Mouse (Mus musculus) thymus, postnatal 10 days (tissue): ENCODE results near the gene Cfb.
"Not testable (repeated sequence)": the region's sequence is repeated elsewhere in the genome, so short reads cannot be mapped to it uniquely, and the experiment has no call there.

ENCODE experiments used
- DNase-seq, 2 experiments: peaks; one replicate each; pipeline ENCODE4 v3.0.0; 2021; ENCODE audit warnings: low spot score in 2 of 2

Gene Cfb

GRCm38 (mm10) chr17:34862416-34863081, at the start of gene Cfb:
Gene Cfb, minus strand, starts transcription at chr17:34862518.
- no peak for DNase-seq

- peak; percentile 67 to 91 for DNase-seq
Observed at GRCm38 (mm10) chr17:34911945-34912351, 49.6 kb upstream of the Cfb start.

GRCm38 (mm10) chr17:34910982-34911381, 48.7 kb upstream of the Cfb start:
- no peak for DNase-seq

GRCm38 (mm10) chr17:34902895-34903294, 40.6 kb upstream of the Cfb start:
- DNase-seq = no peak

GRCm38 (mm10) chr17:34901948-34902347, 39.6 kb upstream of the Cfb start:
- DNase-seq = not testable (repeated sequence)

- DNase-seq = not testable (repeated sequence)
Observed at GRCm38 (mm10) chr17:34900826-34901225, 38.5 kb upstream of the Cfb start.

- DNase-seq = no peak
Observed at GRCm38 (mm10) chr17:34899890-34900243, 37.5 kb upstream of the Cfb start.

- peak; percentile 44 to 52 for DNase-seq
Observed at GRCm38 (mm10) chr17:34899053-34899889, 37.0 kb upstream of the Cfb start.

- no peak for DNase-seq
Observed at GRCm38 (mm10) chr17:34898706-34899052, 36.4 kb upstream of the Cfb start.

GRCm38 (mm10) chr17:34898160-34898586, 35.9 kb upstream of the Cfb start, which contains the start of the genes C2 and Ehmt2:
Gene C2, minus strand, starts transcription at chr17:34898265.
Gene Ehmt2, plus strand, starts transcription at chr17:34898469.
- DNase-seq = peak; percentile 68 to 75

- no peak for DNase-seq
Observed at GRCm38 (mm10) chr17:34897373-34898159, 35.2 kb upstream of the Cfb start.

GRCm38 (mm10) chr17:34896366-34896765, 34.0 kb upstream of the Cfb start:
- DNase-seq = peak in 1 of 2 experiments; percentile 14

- peak in 1 of 2 experiments; percentile 14 for DNase-seq
Observed at GRCm38 (mm10) chr17:34895724-34896123, 33.4 kb upstream of the Cfb start.

GRCm38 (mm10) chr17:34894801-34895530, 32.6 kb upstream of the Cfb start:
- DNase-seq = peak; percentile 37 to 54

GRCm38 (mm10) chr17:34894074-34894597, 31.8 kb upstream of the Cfb start:
- DNase-seq = peak; percentile 85 to 95

- no peak for DNase-seq
Observed at GRCm38 (mm10) chr17:34893072-34893824, 30.9 kb upstream of the Cfb start.

- DNase-seq = no peak
Observed at GRCm38 (mm10) chr17:34891377-34891776, 29.1 kb upstream of the Cfb start.

- no peak for DNase-seq
Observed at GRCm38 (mm10) chr17:34890074-34890743, 27.9 kb upstream of the Cfb start.

GRCm38 (mm10) chr17:34887942-34888341, 25.6 kb upstream of the Cfb start:
- DNase-seq = no peak

GRCm38 (mm10) chr17:34885615-34886014, 23.3 kb upstream of the Cfb start:
- no peak for DNase-seq
